Mouse (Mus musculus): Measurements from ENCODE around the gene Rgl1. TPM values are rescaled to one million over a fixed set of nuclear protein-coding genes. Genes with fewer than 3 reads are reported as not detected.
A peak's percentile ranks its signal among the peaks of the same experiment; 100 is the strongest.
"Not testable (repeated sequence)": the region's sequence is repeated elsewhere in the genome, so short reads cannot be mapped to it uniquely, and the experiment has no call there.

The Rgl1 gene
- polyA plus RNA-seq, 1 experiment from 2014 or later, result 28.6 TPM

GRCm38 (mm10) chr1:152648052-152648451 lies 118.1 kb downstream of the Rgl1 start:
- no peak overlapping the region for H3K27ac ChIP-seq (ENCODE audit: low read depth, low read length)
- H3K4me3 ChIP-seq (ENCODE audit: low read depth, low read length), result no peak overlapping the region
- H3K4me1 ChIP-seq (replicated peaks; ENCODE audit: control insufficient read depth, insufficient read depth, low read length), result no peaks in the 10 kb centered on the region
- no peak overlapping the region for H3K9ac ChIP-seq (ENCODE audit: low read length)
- H3K9me3 ChIP-seq (ENCODE audit: control insufficient read depth, low read length), result no peaks in the 10 kb centered on the region
- H3K27me3 ChIP-seq (ENCODE audit: control insufficient read depth, insufficient read depth, low read length), result no peaks in the 10 kb centered on the region
- DNase-seq (ENCODE audit: low spot score) (no peak), ATAC-seq (replicated peaks; ENCODE audit: low FRiP score) (no peak)
- no peaks in the 10 kb centered on the region for H3K36me3 ChIP-seq (ENCODE audit: control insufficient read depth, insufficient read depth, low read length)
- WGBS, result 88% methylated on average over 5 of the region's 5 CpGs
- no peak overlapping the region for H3K4me2 ChIP-seq (ENCODE audit: low read depth, low read length, severe bottlenecking)

DNA sequence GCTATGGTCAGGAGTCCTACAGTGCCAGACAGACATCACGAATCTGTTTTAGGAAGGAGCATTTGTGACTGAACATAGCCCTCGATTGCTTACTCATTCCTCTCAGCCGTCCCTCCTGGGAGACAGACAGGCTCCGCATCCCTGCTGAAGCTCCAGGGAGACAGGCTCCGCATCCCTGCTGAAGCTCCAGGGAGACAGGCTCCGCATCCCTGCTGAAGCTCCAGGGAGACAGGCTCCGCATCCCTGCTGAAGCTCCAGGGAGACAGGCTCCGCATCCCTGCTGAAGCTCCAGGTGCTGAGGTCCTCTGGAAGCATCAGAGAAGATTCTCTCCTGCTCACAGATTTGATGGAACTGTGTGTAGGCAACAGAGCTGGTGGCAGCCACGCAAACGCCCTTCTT lies 123.9 kb downstream of the Rgl1 start:
- H3K4me3 ChIP-seq (ENCODE audit: low read depth, low read length); H3K36me3 ChIP-seq (ENCODE audit: control insufficient read depth, insufficient read depth, low read length); H3K9ac ChIP-seq (ENCODE audit: low read length); DNase-seq (ENCODE audit: low spot score); ATAC-seq (replicated peaks; ENCODE audit: low FRiP score); H3K27me3 ChIP-seq (ENCODE audit: control insufficient read depth, insufficient read depth, low read length); H3K27ac ChIP-seq (ENCODE audit: low read depth, low read length); H3K4me1 ChIP-seq (replicated peaks; ENCODE audit: control insufficient read depth, insufficient read depth, low read length); H3K4me2 ChIP-seq (ENCODE audit: low read depth, low read length, severe bottlenecking); H3K9me3 ChIP-seq (ENCODE audit: control insufficient read depth, low read length): not testable (repeated sequence)
- WGBS, result 76% methylated on average over 10 of the region's 10 CpGs

DNA sequence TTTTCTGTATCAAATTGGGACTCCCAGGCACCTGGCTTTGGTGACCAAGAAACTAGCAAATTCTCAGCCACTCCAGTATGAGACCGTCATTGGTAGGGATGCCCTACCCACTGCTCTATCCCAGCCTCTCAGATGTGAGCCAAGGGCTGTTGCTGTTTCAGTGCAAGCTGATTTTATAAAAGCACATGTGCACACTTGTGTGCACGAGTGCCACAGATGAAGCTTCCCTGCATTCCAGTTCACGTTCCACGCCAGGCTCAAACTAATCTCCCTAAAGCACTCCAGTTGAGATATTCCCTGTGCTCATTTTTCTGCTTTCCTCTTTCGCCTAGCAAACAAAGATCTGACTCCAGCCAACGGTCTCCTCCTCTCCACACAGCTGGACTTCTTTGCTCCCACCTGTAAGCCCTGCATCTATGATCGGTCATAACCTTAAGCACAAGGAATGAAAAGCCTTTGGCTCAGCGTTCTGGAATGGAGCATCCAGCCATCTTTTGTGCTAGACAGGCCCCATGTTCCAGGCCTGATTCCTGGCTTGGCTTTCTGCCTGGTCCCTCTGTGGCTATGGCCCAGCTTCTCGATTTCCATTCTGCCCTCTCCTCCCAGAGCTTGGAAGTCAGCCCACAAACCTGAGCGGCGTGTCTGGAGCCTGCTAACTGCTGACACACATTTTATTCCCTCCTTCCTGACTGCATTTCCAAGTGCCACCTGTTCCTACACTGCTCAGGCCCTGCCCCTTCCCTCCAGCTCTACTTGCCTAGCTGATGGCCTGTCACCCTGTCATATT lies 125.8 kb downstream of the Rgl1 start:
- DNase-seq (ENCODE audit: low spot score) (no peak), ATAC-seq (replicated peaks; ENCODE audit: low FRiP score) (no peak)
- H3K4me3 ChIP-seq (ENCODE audit: low read depth, low read length), result no peak overlapping the region
- 80% methylated on average over 11 of the region's 11 CpGs for WGBS
- H3K9ac ChIP-seq (ENCODE audit: low read length), result no peak overlapping the region
- no peaks in the 10 kb centered on the region for H3K4me1 ChIP-seq (replicated peaks; ENCODE audit: control insufficient read depth, insufficient read depth, low read length)
- H3K9me3 ChIP-seq (ENCODE audit: control insufficient read depth, low read length), result no peaks in the 10 kb centered on the region
- no peaks in the 10 kb centered on the region for H3K27me3 ChIP-seq (ENCODE audit: control insufficient read depth, insufficient read depth, low read length)
- no peaks in the 10 kb centered on the region for H3K36me3 ChIP-seq (ENCODE audit: control insufficient read depth, insufficient read depth, low read length)
- H3K27ac ChIP-seq (ENCODE audit: low read depth, low read length), result no peak overlapping the region
- H3K4me2 ChIP-seq (ENCODE audit: low read depth, low read length, severe bottlenecking), result no peak overlapping the region

- H3K9ac ChIP-seq (ENCODE audit: low read length), result no peak overlapping the region
- no peak overlapping the region for H3K27ac ChIP-seq (ENCODE audit: low read depth, low read length)
- H3K4me2 ChIP-seq (ENCODE audit: low read depth, low read length, severe bottlenecking), result no peak overlapping the region
- H3K4me3 ChIP-seq (ENCODE audit: low read depth, low read length), result no peak overlapping the region
- DNase-seq (ENCODE audit: low spot score) (no peak), ATAC-seq (replicated peaks; ENCODE audit: low FRiP score) (no peak)
- no peaks in the 10 kb centered on the region for H3K27me3 ChIP-seq (ENCODE audit: control insufficient read depth, insufficient read depth, low read length)
- no peaks in the 10 kb centered on the region for H3K36me3 ChIP-seq (ENCODE audit: control insufficient read depth, insufficient read depth, low read length)
- no peaks in the 10 kb centered on the region for H3K9me3 ChIP-seq (ENCODE audit: control insufficient read depth, low read length)
- H3K4me1 ChIP-seq (replicated peaks; ENCODE audit: control insufficient read depth, insufficient read depth, low read length), result no peaks in the 10 kb centered on the region
- 87% methylated on average over 7 of the region's 7 CpGs for WGBS
Measured at GRCm38 (mm10) chr1:152639344-152639743, 126.8 kb downstream of the Rgl1 start.

DNA sequence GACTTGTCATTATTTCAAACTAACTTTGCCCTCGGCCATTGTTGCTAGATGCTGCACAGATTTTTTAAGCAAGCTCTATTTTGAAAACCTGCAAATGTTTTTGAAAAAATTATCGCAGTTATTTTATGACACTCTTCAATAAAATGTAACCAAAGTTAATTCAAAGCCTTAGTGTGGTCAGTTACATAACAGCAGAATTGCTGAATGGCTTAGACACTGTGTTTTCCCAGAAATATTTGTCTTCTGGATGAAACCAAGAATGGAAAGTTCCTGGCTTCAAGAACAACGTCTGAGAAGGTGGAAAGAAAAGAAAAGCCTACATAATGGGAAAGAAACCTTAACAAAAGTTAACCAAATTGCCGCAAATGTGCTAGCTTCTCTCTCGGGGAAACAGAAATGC lies 131.5 kb downstream of the Rgl1 start:
- H3K9ac ChIP-seq (ENCODE audit: low read length), result no peak overlapping the region
- DNase-seq (ENCODE audit: low spot score), result no peak
- no peak overlapping the region for H3K4me3 ChIP-seq (ENCODE audit: low read depth, low read length)
- ATAC-seq (replicated peaks; ENCODE audit: low FRiP score), result no peak
- no peaks in the 10 kb centered on the region for H3K9me3 ChIP-seq (ENCODE audit: control insufficient read depth, low read length)
- WGBS, result 76% methylated on average over 5 of the region's 5 CpGs
- no peak overlapping the region for H3K27ac ChIP-seq (ENCODE audit: low read depth, low read length)
- H3K27me3 ChIP-seq (ENCODE audit: control insufficient read depth, insufficient read depth, low read length), result no peaks in the 10 kb centered on the region
- H3K4me2 ChIP-seq (ENCODE audit: low read depth, low read length, severe bottlenecking), result no peak overlapping the region
- H3K4me1 ChIP-seq (replicated peaks; ENCODE audit: control insufficient read depth, insufficient read depth, low read length), result no peaks in the 10 kb centered on the region
- H3K36me3 ChIP-seq (ENCODE audit: control insufficient read depth, insufficient read depth, low read length), result no peaks in the 10 kb centered on the region

DNA sequence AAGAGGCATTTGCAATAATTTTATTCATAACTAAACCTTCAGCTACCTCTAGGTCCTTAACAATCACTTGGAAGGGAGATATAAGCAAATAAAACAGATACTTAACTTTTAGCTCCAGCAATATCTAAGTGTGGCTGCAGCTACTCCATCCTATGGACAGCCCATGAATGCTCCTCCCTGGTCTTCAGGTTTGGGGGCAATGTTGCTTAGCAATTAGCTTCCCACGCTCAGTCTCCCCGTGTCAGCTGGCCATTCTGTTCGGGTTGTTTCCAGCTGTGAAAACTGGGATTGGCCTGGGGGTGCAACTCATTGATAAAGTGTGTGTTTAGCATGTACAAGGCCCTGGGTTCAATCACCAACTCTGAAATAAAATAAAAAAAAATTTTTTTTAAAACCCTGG lies 136.4 kb downstream of the Rgl1 start:
- no peak overlapping the region for H3K9ac ChIP-seq (ENCODE audit: low read length)
- 0 out of 2 replicates have a peak, but pooled peaks cover 5% of the 10 kb centered on the region for H3K4me1 ChIP-seq (replicated peaks; ENCODE audit: control insufficient read depth, insufficient read depth, low read length)
- no peak overlapping the region for H3K27ac ChIP-seq (ENCODE audit: low read depth, low read length)
- ATAC-seq (replicated peaks; ENCODE audit: low FRiP score) (no peak), DNase-seq (ENCODE audit: low spot score) (no peak)
- no peak overlapping the region for H3K4me3 ChIP-seq (ENCODE audit: low read depth, low read length)
- H3K9me3 ChIP-seq (ENCODE audit: control insufficient read depth, low read length), result no peaks in the 10 kb centered on the region
- WGBS, result 12% methylated on average over 3 of the region's 3 CpGs
- H3K36me3 ChIP-seq (ENCODE audit: control insufficient read depth, insufficient read depth, low read length), result no peaks in the 10 kb centered on the region
- no peak overlapping the region for H3K4me2 ChIP-seq (ENCODE audit: low read depth, low read length, severe bottlenecking)
- H3K27me3 ChIP-seq (ENCODE audit: control insufficient read depth, insufficient read depth, low read length), result no peaks in the 10 kb centered on the region; the same call in 1 of the 2 replicates

- no peak; the same call in 1 of the 2 replicates for ATAC-seq (replicated peaks; ENCODE audit: low FRiP score)
- no peaks in the 10 kb centered on the region; the same call in 1 of the 2 replicates for H3K27me3 ChIP-seq (ENCODE audit: control insufficient read depth, insufficient read depth, low read length)
- H3K4me3 ChIP-seq (ENCODE audit: low read depth, low read length), result peak overlapping the region; percentile 59; the same call in 1 of the 2 replicates
- no peaks in the 10 kb centered on the region for H3K36me3 ChIP-seq (ENCODE audit: control insufficient read depth, insufficient read depth, low read length)
- DNase-seq (ENCODE audit: low spot score), result no peak
- peaks cover 9% of the 10 kb centered on the region for H3K4me1 ChIP-seq (replicated peaks; ENCODE audit: control insufficient read depth, insufficient read depth, low read length)
- H3K9ac ChIP-seq (ENCODE audit: low read length), result no peak overlapping the region; the same call in 1 of the 2 replicates
- no peak overlapping the region for H3K27ac ChIP-seq (ENCODE audit: low read depth, low read length)
- peak overlapping the region; percentile 75 for H3K4me2 ChIP-seq (ENCODE audit: low read depth, low read length, severe bottlenecking)
- no peaks in the 10 kb centered on the region for H3K9me3 ChIP-seq (ENCODE audit: control insufficient read depth, low read length)
Measured at GRCm38 (mm10) chr1:152625651-152626050, 140.5 kb downstream of the Rgl1 start.

- H3K4me1 ChIP-seq (replicated peaks; ENCODE audit: control insufficient read depth, insufficient read depth, low read length), result peaks cover 9% of the 10 kb centered on the region
Measured at GRCm38 (mm10) chr1:152624644-152625454, 141.3 kb downstream of the Rgl1 start.

More at GRCm38 (mm10) chr1:152624644-152625454, 141.3 kb downstream of the Rgl1 start:
- Histone ChIP-seq H3K27ac (ENCODE audit: low read depth, low read length) (peak overlapping the region; percentile 33), H3K27me3 (ENCODE audit: control insufficient read depth, insufficient read depth, low read length) (no peaks in the 10 kb centered on the region; the same call in 1 of the 2 replicates), H3K4me2 (ENCODE audit: low read depth, low read length, severe bottlenecking) (peak overlapping the region; percentile 75), H3K9ac (ENCODE audit: low read length) (peak overlapping the region; percentile 68), H3K9me3 (ENCODE audit: control insufficient read depth, low read length) (no peaks in the 10 kb centered on the region), H3K4me3 (ENCODE audit: low read depth, low read length) (peak overlapping the region; percentile 59), H3K36me3 (ENCODE audit: control insufficient read depth, insufficient read depth, low read length) (no peaks in the 10 kb centered on the region)
- DNase-seq (ENCODE audit: low spot score) (peak; percentile 90), ATAC-seq (replicated peaks; ENCODE audit: low FRiP score) (peak; percentile 89)
- WGBS, result under 1% methylated on average over 61 of the region's 61 CpGs
